In genomic region chr9:121398761-121399160, GRCm38 (mm10) we compare ENCODE assay signal across 8 mouse cellular contexts.
DNase-seq lines count a peak whose midpoint lies in the region; ATAC-seq and TF ChIP-seq lines count a peak whose summit lies in the region.

No protein-coding gene starts in this region.

- H3K9me3 ChIP-seq in heart, postnatal 0 days (replicated peaks; ENCODE audit: control insufficient read depth, low read length): no peaks in the 10 kb centered on the region
- no peaks in the 10 kb centered on the region for H3K9me3 ChIP-seq in heart, embryonic 12.5 days (replicated peaks)
- no peaks in the 10 kb centered on the region for H3K9me3 ChIP-seq in hindbrain, embryonic 15.5 days
- no peaks in the 10 kb centered on the region for H3K9me3 ChIP-seq in neural tube, embryonic 13.5 days

- H3K36me3 ChIP-seq in heart, postnatal 0 days (replicated peaks; ENCODE audit: control insufficient read depth, insufficient read depth, low read length): peaks cover 31% of the 10 kb centered on the region
- peaks cover 15% of the 10 kb centered on the region; the same call in 1 of the 2 replicates for H3K36me3 ChIP-seq in heart, embryonic 12.5 days
- H3K36me3 ChIP-seq in hindbrain, embryonic 15.5 days: no peaks in the 10 kb centered on the region
- H3K36me3 ChIP-seq in neural tube, embryonic 13.5 days: peaks cover 9% of the 10 kb centered on the region; the same call in 1 of the 2 replicates

- 0 out of 2 replicates have a peak overlapping the region, but pooled peaks have one; percentile 20 for H3K27ac ChIP-seq in heart, postnatal 0 days (ENCODE audit: low read depth)
- H3K27ac ChIP-seq in heart, embryonic 12.5 days (ENCODE audit: poor library complexity, severe bottlenecking): no peak overlapping the region
- peak overlapping the region; percentile 41 for H3K27ac ChIP-seq in cerebellum, adult 2 months (ENCODE audit: insufficient read depth, low read length)
- H3K27ac ChIP-seq in hindbrain, embryonic 15.5 days (replicated peaks): peak overlapping the region; percentile 72
- peak overlapping the region; percentile 64 for H3K27ac ChIP-seq in neural tube, embryonic 13.5 days (replicated peaks)

- no peak overlapping the region for H3K4me2 ChIP-seq in heart, postnatal 0 days (ENCODE audit: low read depth, low read length)
- H3K4me2 ChIP-seq in heart, embryonic 12.5 days: no peak overlapping the region
- H3K4me2 ChIP-seq in hindbrain, embryonic 15.5 days: peak overlapping the region; percentile 19
- 0 out of 2 replicates have a peak overlapping the region, but pooled peaks have one; percentile 5 for H3K4me2 ChIP-seq in neural tube, embryonic 13.5 days

- 0 out of 2 replicates have a peak, but pooled peaks have one; percentile 10 for ATAC-seq in heart, postnatal 0 days (ENCODE audit: insufficient read depth, low read depth)
- no peak for ATAC-seq in heart, embryonic 12.5 days (ENCODE audit: insufficient number of reproducible peaks, low FRiP score)
- ATAC-seq in hindbrain, embryonic 15.5 days (ENCODE audit: low FRiP score, low read depth): no peak
- peak; percentile 12; the same call in 1 of the 2 replicates for ATAC-seq in neural tube, embryonic 13.5 days (ENCODE audit: low read depth)
- ATAC-seq in monocyte, adult 5-6 weeks (replicated peaks; ENCODE audit: insufficient number of reproducible peaks, low FRiP score, low TSS enrichment, poor library complexity, severe bottlenecking): no peak

- H3K4me3 ChIP-seq in heart, postnatal 0 days (ENCODE audit: low read depth, low read length): no peak overlapping the region
- no peak overlapping the region for H3K4me3 ChIP-seq in heart, embryonic 12.5 days
- peak overlapping the region; percentile 36 for H3K4me3 ChIP-seq in cerebellum, adult 2 months (replicated peaks; ENCODE audit: insufficient read depth, low read depth, low read length)
- no peak overlapping the region for H3K4me3 ChIP-seq in hindbrain, embryonic 15.5 days
- no peak overlapping the region for H3K4me3 ChIP-seq in neural tube, embryonic 13.5 days

- no peak for TF ChIP-seq POLR2A in cerebellum, adult 2 months (IDR thresholded peaks at IDR 0.05; ENCODE audit: borderline replicate concordance, insufficient read depth, low read length)

- WGBS in heart, postnatal 0 days: 64% methylated on average over 7 of the region's 7 CpGs
- WGBS in heart, embryonic 12.5 days: 72% methylated on average over 7 of the region's 7 CpGs
- 3% methylated on average over 7 of the region's 7 CpGs for WGBS in cerebellum, adult 2 months
- 33% methylated on average over 7 of the region's 7 CpGs for WGBS in hindbrain, embryonic 15.5 days
- 52% methylated on average over 7 of the region's 7 CpGs for WGBS in neural tube, embryonic 13.5 days

- no peaks in the 10 kb centered on the region for H3K27me3 ChIP-seq in heart, postnatal 0 days (ENCODE audit: control insufficient read depth, insufficient read depth, low read length)
- no peaks in the 10 kb centered on the region for H3K27me3 ChIP-seq in heart, embryonic 12.5 days (replicated peaks)
- H3K27me3 ChIP-seq in cerebellum, adult 2 months (ENCODE audit: control insufficient read depth, insufficient read depth, low read length): no peaks in the 10 kb centered on the region
- H3K27me3 ChIP-seq in hindbrain, embryonic 15.5 days: no peaks in the 10 kb centered on the region
- H3K27me3 ChIP-seq in neural tube, embryonic 13.5 days: no peaks in the 10 kb centered on the region

- TF ChIP-seq EP300 in heart, postnatal 0 days (IDR thresholded peaks at IDR 0.05; ENCODE audit: low read depth): no peak

- no peak overlapping the region for H3K9ac ChIP-seq in heart, postnatal 0 days (replicated peaks; ENCODE audit: low read depth, low read length)
- no peak overlapping the region for H3K9ac ChIP-seq in heart, embryonic 12.5 days
- no peak overlapping the region for H3K9ac ChIP-seq in hindbrain, embryonic 15.5 days
- peak overlapping the region; percentile 49 for H3K9ac ChIP-seq in neural tube, embryonic 13.5 days

- peaks cover 12% of the 10 kb centered on the region for H3K4me1 ChIP-seq in heart, postnatal 0 days (ENCODE audit: control insufficient read depth, insufficient read depth)
- H3K4me1 ChIP-seq in heart, embryonic 12.5 days (replicated peaks): peaks cover 28% of the 10 kb centered on the region
- H3K4me1 ChIP-seq in cerebellum, adult 2 months (ENCODE audit: control insufficient read depth, insufficient read depth, low read length): peaks cover 60% of the 10 kb centered on the region
- peaks cover 39% of the 10 kb centered on the region for H3K4me1 ChIP-seq in hindbrain, embryonic 15.5 days (replicated peaks)
- H3K4me1 ChIP-seq in neural tube, embryonic 13.5 days (replicated peaks): peaks cover 41% of the 10 kb centered on the region

- no peak for TF ChIP-seq CTCF in heart, postnatal 0 days (IDR thresholded peaks at IDR 0.05; ENCODE audit: low read depth)
- no peak for TF ChIP-seq CTCF in cerebellum, adult 2 months (IDR thresholded peaks at IDR 0.05; ENCODE audit: borderline replicate concordance, insufficient read depth, low read depth, low read length)

- no peak for DNase-seq in heart, postnatal 0 days (ENCODE audit: low spot score)
- peak; percentile 87 to 93 for DNase-seq in cerebellum, adult 2 months
- DNase-seq in urinary bladder, postnatal 36 days (ENCODE audit: low spot score in 2 of 2): no peak
- no peak for DNase-seq in B cell, adult 2 months

Comparison
In these comparisons a context has a peak if more than half of its experiments do, and no peak if none do; other contexts are left out.
1. ATAC-seq: peak in heart, postnatal 0 days (single experiment) and neural tube, embryonic 13.5 days (single experiment); none in heart, embryonic 12.5 days (single experiment), hindbrain, embryonic 15.5 days (single experiment) and monocyte, adult 5-6 weeks (single experiment).
2. DNase-seq: peak in cerebellum, adult 2 months (2 of 2); none in heart, postnatal 0 days (single experiment), urinary bladder, postnatal 36 days (0 of 2) and B cell, adult 2 months (0 of 2).
3. H3K4me2 ChIP-seq: peak in hindbrain, embryonic 15.5 days (single experiment) and neural tube, embryonic 13.5 days (single experiment); none in heart, postnatal 0 days (single experiment) and heart, embryonic 12.5 days (single experiment).